Mouse (Mus musculus) hindbrain, embryonic 16.5 days (tissue): ENCODE results near the gene Olfr1388. TPM values are rescaled to one million over a fixed set of nuclear protein-coding genes. Genes with fewer than 3 reads are reported as not detected.
"Not testable (repeated sequence)": the region's sequence is repeated elsewhere in the genome, so short reads cannot be mapped to it uniquely, and the experiment has no call there.

Source experiments
- ATAC-seq: fragments of 200-750 bp; cut with Nextera tagmentation; 2 replicates; pipeline ENCODE4 v1.8.0; 2017; ENCODE audit warnings: moderate TSS enrichment, moderate library complexity
- H3K27ac ChIP-seq: fragments of 300-500 bp; sonication (generic); 2 replicates; pipeline ENCODE4 v1.5.1; 2014; ENCODE audit warnings: low read depth, mild to moderate bottlenecking, control low read depth, low read length, moderate library complexity
- H3K27me3 ChIP-seq: fragments of 300-500 bp; sonication (generic); replicated peaks from 2 replicates; pipeline ENCODE4 v1.6.1; 2014; ENCODE audit warnings: low read length; ENCODE audit not compliant: control insufficient read depth, insufficient read depth
- H3K36me3 ChIP-seq: fragments of 300-500 bp; sonication (generic); 2 replicates; pipeline ENCODE4 v1.6.1; 2014; ENCODE audit warnings: mild to moderate bottlenecking, low read length, moderate library complexity, mixed read lengths; ENCODE audit not compliant: control insufficient read depth, insufficient read depth
- H3K4me1 ChIP-seq: fragments of 300-500 bp; sonication (generic); 2 replicates; pipeline ENCODE4 v1.6.1; 2014; ENCODE audit warnings: low read depth, low read length; ENCODE audit not compliant: control insufficient read depth, insufficient read depth
- H3K4me2 ChIP-seq: fragments of 300-500 bp; sonication (generic); 2 replicates; pipeline ENCODE4 v1.6.1; 2014; ENCODE audit warnings: mild to moderate bottlenecking, low read length, control low read depth, moderate library complexity
- H3K4me3 ChIP-seq: fragments of 300-500 bp; sonication (generic); 2 replicates; pipeline ENCODE4 v1.5.1; 2014; ENCODE audit warnings: mild to moderate bottlenecking, low read length, control low read depth, moderate library complexity
- H3K9ac ChIP-seq: fragments of 300-500 bp; sonication (generic); 2 replicates; pipeline ENCODE4 v1.6.1; 2014; ENCODE audit warnings: low read depth, mild to moderate bottlenecking, control low read depth, low read length, moderate library complexity
- H3K9me3 ChIP-seq: fragments of 300-500 bp; sonication (generic); 2 replicates; pipeline ENCODE4 v1.6.1; 2014; ENCODE audit warnings: mild to moderate bottlenecking, low read length, moderate library complexity; ENCODE audit not compliant: control insufficient read depth
- WGBS: fragments of 180-500 bp; shearing (Covaris S2); extraction: QIAGEN DNeasy Blood & Tissue Kit; methylation state at CpG from one replicate; pipeline ENCODE4 v1.1.7; 2014; 5-methylcytosine and 5-hydroxymethylcytosine counted together
- polyA plus RNA-seq: library from polyadenylated mRNA; unstranded; fragments of >200 nt; fragmentation: Nextera tagmentation; extraction: Ambion mirVana; gene quantifications from 2 replicates; pipeline ENCODE4 v1.2.1, GENCODE M21; 2015

Olfr1388 gene
- polyA plus RNA-seq, 1 experiment from 2014 or later = 0.10 TPM

DNA sequence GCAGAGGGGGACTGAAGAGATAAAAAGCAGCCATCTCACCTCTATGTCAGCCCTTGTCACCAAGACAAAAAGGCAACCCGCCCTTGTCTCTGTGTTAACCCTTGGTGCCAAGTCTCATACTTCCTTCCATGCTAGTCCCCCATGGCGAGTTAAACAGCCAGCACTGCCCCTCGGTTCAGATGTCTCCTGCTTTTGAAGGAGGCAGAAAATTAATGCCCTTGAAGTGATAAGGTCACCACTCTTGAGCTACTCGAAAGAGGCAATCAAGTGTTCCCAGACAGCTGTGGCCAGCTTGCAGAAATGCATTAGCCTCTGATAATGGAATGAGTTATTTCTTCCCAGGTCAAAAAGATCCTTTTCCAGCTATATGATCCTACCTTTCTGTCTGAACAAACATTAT is 49.5 kb downstream of the Olfr1388 start:
- no peak overlapping the region for H3K4me2 ChIP-seq
- no peak overlapping the region for H3K9ac ChIP-seq
- H3K4me1 ChIP-seq = no peaks in the 10 kb centered on the region
- H3K27ac ChIP-seq = no peak overlapping the region
- WGBS = 53% methylated on average over 4 of the region's 4 CpGs
- no peaks in the 10 kb centered on the region for H3K9me3 ChIP-seq
- H3K4me3 ChIP-seq = no peak overlapping the region
- ATAC-seq = no peak
- no peaks in the 10 kb centered on the region for H3K36me3 ChIP-seq
- no peaks in the 10 kb centered on the region for H3K27me3 ChIP-seq

GRCm38 (mm10) chr11:49488770-49489169 is 52.3 kb downstream of the Olfr1388 start, which contains the start of gene Olfr1385:
Gene Olfr1385, plus strand, starts transcription at chr11:49489070.
- H3K36me3 ChIP-seq, ATAC-seq, H3K4me3 ChIP-seq, H3K4me2 ChIP-seq, H3K27me3 ChIP-seq, H3K4me1 ChIP-seq, H3K9ac ChIP-seq, H3K27ac ChIP-seq, H3K9me3 ChIP-seq: not testable (repeated sequence)
- 76% methylated on average over 1 of the region's 1 CpGs for WGBS

Other genes with a start within 250 kb of the Olfr1388 start
- gene Btnl9, start 249.5 kb upstream of the Olfr1388 start, polyA plus RNA-seq = 0.27 and 0.65 TPM in 2 replicates
- 35.3 and 38.0 TPM in 2 replicates for gene Zfp62, start 233.3 kb upstream of the Olfr1388 start, polyA plus RNA-seq
- 34.5 and 38.2 TPM in 2 replicates for gene Mgat1, start 192.4 kb upstream of the Olfr1388 start, polyA plus RNA-seq
- 0.08 TPM in 1 of 2 replicates, not detected in the other for gene Olfr1393, start 158.3 kb upstream of the Olfr1388 start, polyA plus RNA-seq
- 0.13 TPM in 1 of 2 replicates, not detected in the other for gene Olfr1392, start 151.3 kb upstream of the Olfr1388 start, polyA plus RNA-seq
- not detected in 2 replicates for gene Olfr10, start 131.9 kb upstream of the Olfr1388 start, polyA plus RNA-seq
- gene Olfr1391, start 113.9 kb upstream of the Olfr1388 start, polyA plus RNA-seq = not detected in 2 replicates
- gene Olfr1390, start 101.4 kb upstream of the Olfr1388 start, polyA plus RNA-seq = not detected in 2 replicates
- not detected in 2 replicates for gene Olfr1389, start 13.6 kb upstream of the Olfr1388 start, polyA plus RNA-seq
- gene Olfr1387, start 18.7 kb downstream of the Olfr1388 start, polyA plus RNA-seq = not detected in 2 replicates
- gene Olfr1386, start 28.4 kb downstream of the Olfr1388 start, polyA plus RNA-seq = not detected in 2 replicates
- gene Olfr1385, start 52.4 kb downstream of the Olfr1388 start, polyA plus RNA-seq = not detected in 2 replicates
- gene Olfr1384, start 70.1 kb downstream of the Olfr1388 start, polyA plus RNA-seq = not detected in 2 replicates
- not detected in 2 replicates for gene Olfr1383, start 83.0 kb downstream of the Olfr1388 start, polyA plus RNA-seq
- not detected in 2 replicates for gene Olfr1382, start 91.6 kb downstream of the Olfr1388 start, polyA plus RNA-seq
- gene Olfr1381, start 106.8 kb downstream of the Olfr1388 start, polyA plus RNA-seq = not detected in 2 replicates
- not detected in 2 replicates for gene Olfr1380, start 120.3 kb downstream of the Olfr1388 start, polyA plus RNA-seq
- 1.5 and 1.9 TPM in 2 replicates for gene Flt4, start 172.6 kb downstream of the Olfr1388 start, polyA plus RNA-seq
- not detected in 2 replicates for gene Scgb3a1, start 227.0 kb downstream of the Olfr1388 start, polyA plus RNA-seq